Mouse (Mus musculus) hindbrain, embryonic 16.5 days (tissue): ENCODE results near the gene Lrrc73. TPM values are rescaled to one million over a fixed set of nuclear protein-coding genes. Genes with fewer than 3 reads are reported as not detected.
A peak's percentile ranks its signal among the peaks of the same experiment; 100 is the strongest.

Experiments
- ATAC-seq: fragments of 200-750 bp; cut with Nextera tagmentation; 2 replicates; pipeline ENCODE4 v1.8.0; 2017; ENCODE audit warnings: moderate TSS enrichment, moderate library complexity
- H3K27ac ChIP-seq: fragments of 300-500 bp; sonication (generic); 2 replicates; pipeline ENCODE4 v1.5.1; 2014; ENCODE audit warnings: low read depth, mild to moderate bottlenecking, control low read depth, low read length, moderate library complexity
- H3K27me3 ChIP-seq: fragments of 300-500 bp; sonication (generic); replicated peaks from 2 replicates; pipeline ENCODE4 v1.6.1; 2014; ENCODE audit warnings: low read length; ENCODE audit not compliant: control insufficient read depth, insufficient read depth
- H3K36me3 ChIP-seq: fragments of 300-500 bp; sonication (generic); 2 replicates; pipeline ENCODE4 v1.6.1; 2014; ENCODE audit warnings: mild to moderate bottlenecking, low read length, moderate library complexity, mixed read lengths; ENCODE audit not compliant: control insufficient read depth, insufficient read depth
- H3K4me1 ChIP-seq: fragments of 300-500 bp; sonication (generic); 2 replicates; pipeline ENCODE4 v1.6.1; 2014; ENCODE audit warnings: low read depth, low read length; ENCODE audit not compliant: control insufficient read depth, insufficient read depth
- H3K4me2 ChIP-seq: fragments of 300-500 bp; sonication (generic); 2 replicates; pipeline ENCODE4 v1.6.1; 2014; ENCODE audit warnings: mild to moderate bottlenecking, low read length, control low read depth, moderate library complexity
- H3K4me3 ChIP-seq: fragments of 300-500 bp; sonication (generic); 2 replicates; pipeline ENCODE4 v1.5.1; 2014; ENCODE audit warnings: mild to moderate bottlenecking, low read length, control low read depth, moderate library complexity
- H3K9ac ChIP-seq: fragments of 300-500 bp; sonication (generic); 2 replicates; pipeline ENCODE4 v1.6.1; 2014; ENCODE audit warnings: low read depth, mild to moderate bottlenecking, control low read depth, low read length, moderate library complexity
- H3K9me3 ChIP-seq: fragments of 300-500 bp; sonication (generic); 2 replicates; pipeline ENCODE4 v1.6.1; 2014; ENCODE audit warnings: mild to moderate bottlenecking, low read length, moderate library complexity; ENCODE audit not compliant: control insufficient read depth
- WGBS: fragments of 180-500 bp; shearing (Covaris S2); extraction: QIAGEN DNeasy Blood & Tissue Kit; methylation state at CpG from one replicate; pipeline ENCODE4 v1.1.7; 2014; 5-methylcytosine and 5-hydroxymethylcytosine counted together
- polyA plus RNA-seq: library from polyadenylated mRNA; unstranded; fragments of >200 nt; fragmentation: Nextera tagmentation; extraction: Ambion mirVana; gene quantifications from 2 replicates; pipeline ENCODE4 v1.2.1, GENCODE M21; 2015

The Lrrc73 gene
- polyA plus RNA-seq, 1 experiment from 2014 or later: 23.8 TPM

DNA sequence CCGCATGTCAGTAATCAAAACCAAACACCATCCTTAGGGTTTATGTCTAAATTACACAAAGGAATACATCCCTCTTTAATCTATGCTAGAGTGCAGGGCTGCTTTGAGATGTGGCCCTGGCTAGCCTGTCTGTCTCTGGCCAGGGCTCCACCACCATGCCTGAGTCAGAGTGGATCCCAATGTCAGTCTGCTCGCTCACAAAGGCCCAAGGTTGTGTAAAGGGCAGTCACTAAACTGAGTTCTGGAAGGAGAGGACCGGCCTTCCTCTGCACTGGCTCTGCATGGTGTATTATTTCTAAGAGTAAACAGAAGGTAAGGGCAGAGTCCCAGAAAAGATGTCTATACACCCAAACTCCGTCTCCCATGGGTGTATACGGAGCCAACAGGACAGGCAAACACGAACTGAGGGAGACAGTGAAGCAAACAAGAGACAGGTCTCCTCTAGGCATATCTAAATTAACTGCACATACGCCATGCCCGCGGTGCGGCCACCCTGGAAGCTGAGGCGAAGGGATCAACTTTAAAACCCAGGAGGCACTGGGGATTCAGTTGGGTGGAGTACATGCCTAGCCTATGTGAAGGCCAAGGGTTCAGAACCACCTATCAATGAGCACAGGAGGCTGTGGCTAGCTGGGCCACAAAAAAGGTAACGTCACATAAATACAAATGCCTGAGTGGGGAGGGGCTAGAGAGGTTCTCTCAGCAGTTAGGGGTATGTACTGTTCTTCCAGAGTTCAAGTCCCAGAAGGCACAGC lies 24.9 kb downstream of the Lrrc73 start:
- H3K4me1 ChIP-seq: peaks cover 13% of the 10 kb centered on the region
- H3K4me2 ChIP-seq: no peak overlapping the region
- H3K27ac ChIP-seq: no peak overlapping the region
- H3K27me3 ChIP-seq: no peaks in the 10 kb centered on the region
- H3K4me3 ChIP-seq: no peak overlapping the region
- H3K9me3 ChIP-seq: no peaks in the 10 kb centered on the region
- H3K9ac ChIP-seq: no peak overlapping the region
- 92% methylated on average over 12 of the region's 12 CpGs for WGBS
- no peak for ATAC-seq
- peaks cover 2% of the 10 kb centered on the region; the same call in 1 of the 2 replicates for H3K36me3 ChIP-seq

DNA sequence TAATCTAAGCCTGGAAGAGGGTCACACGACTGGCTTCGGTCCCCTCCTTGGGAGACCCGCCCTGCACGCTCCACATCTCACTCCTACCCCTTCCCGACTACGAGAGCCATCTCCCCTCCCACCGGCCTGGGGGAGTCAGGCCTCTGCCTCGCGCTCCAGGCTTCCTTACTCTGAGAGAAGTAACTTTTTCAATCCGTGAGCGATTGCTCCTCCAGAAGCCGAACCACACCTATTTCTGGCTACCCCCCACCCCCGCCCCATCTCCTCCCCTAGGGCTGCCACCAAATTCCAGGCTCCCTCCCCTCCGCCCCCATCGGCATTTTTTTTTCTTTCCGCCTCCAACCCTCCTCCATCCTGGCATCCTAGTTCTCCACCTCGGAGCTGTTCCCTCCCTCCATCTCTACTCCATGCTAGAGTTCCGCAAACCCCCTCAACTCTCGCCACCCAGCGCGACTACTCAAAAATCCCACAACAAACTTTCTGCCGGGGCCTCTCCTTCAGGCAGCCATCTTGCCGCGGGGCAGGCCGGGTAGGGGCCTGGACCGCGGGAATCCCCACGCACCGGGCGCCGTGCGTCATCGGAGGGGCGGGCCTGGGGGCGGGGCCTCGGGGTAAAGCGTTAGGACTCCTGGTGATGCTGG lies 29.3 kb downstream of the Lrrc73 start, which contains the start of gene Tjap1:
TSS of gene Tjap1 (minus strand) at position 544 of the 641 bp plus-strand sequence.
- H3K27ac ChIP-seq: peak within 1 kb of the TSS; percentile 56
- peak within 1 kb of the TSS; percentile 96 for H3K4me2 ChIP-seq
- H3K4me3 ChIP-seq: peak within 1 kb of the TSS; percentile 60
- peak; percentile 98 for ATAC-seq
- under 1% methylated on average over 37 of the region's 37 CpGs for WGBS
- H3K9me3 ChIP-seq: no peaks in the 10 kb centered on the region
- peaks cover 2% of the 10 kb centered on the region; the same call in 1 of the 2 replicates for H3K36me3 ChIP-seq
- H3K9ac ChIP-seq: peak within 1 kb of the TSS; percentile 67
- no peaks in the 10 kb centered on the region; the same call in 1 of the 2 replicates for H3K27me3 ChIP-seq
- H3K4me1 ChIP-seq: peaks cover 15% of the 10 kb centered on the region

DNA sequence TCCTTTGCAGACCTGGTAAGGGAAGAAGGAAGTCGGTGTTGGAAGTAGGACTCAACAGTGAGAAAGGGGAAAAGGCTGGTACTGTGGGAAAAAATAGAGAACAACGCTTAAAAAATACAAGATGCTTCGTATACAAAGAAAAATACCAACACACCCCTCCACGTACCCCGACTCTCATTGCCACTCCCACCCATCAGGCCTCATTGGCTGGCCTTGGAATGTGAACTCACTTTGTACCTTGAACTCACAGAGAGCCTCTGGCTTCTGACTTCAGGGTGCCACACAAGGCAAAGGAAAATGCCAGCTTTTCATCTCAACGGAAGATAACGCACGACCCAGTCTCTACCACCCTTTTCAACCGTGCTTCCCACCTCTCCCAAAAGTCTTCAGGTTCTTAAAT lies 29.8 kb downstream of the Lrrc73 start:
- peak overlapping the region; percentile 60 for H3K4me3 ChIP-seq
- peaks cover 15% of the 10 kb centered on the region for H3K4me1 ChIP-seq
- no peaks in the 10 kb centered on the region for H3K9me3 ChIP-seq
- ATAC-seq: no peak; the same call in 1 of the 2 replicates
- H3K27me3 ChIP-seq: no peaks in the 10 kb centered on the region; the same call in 1 of the 2 replicates
- peak overlapping the region; percentile 96 for H3K4me2 ChIP-seq
- no peak overlapping the region; the same call in 1 of the 2 replicates for H3K27ac ChIP-seq
- peaks cover 2% of the 10 kb centered on the region; the same call in 1 of the 2 replicates for H3K36me3 ChIP-seq
- H3K9ac ChIP-seq: peak overlapping the region; percentile 67
- 22% methylated on average over 9 of the region's 9 CpGs for WGBS

DNA sequence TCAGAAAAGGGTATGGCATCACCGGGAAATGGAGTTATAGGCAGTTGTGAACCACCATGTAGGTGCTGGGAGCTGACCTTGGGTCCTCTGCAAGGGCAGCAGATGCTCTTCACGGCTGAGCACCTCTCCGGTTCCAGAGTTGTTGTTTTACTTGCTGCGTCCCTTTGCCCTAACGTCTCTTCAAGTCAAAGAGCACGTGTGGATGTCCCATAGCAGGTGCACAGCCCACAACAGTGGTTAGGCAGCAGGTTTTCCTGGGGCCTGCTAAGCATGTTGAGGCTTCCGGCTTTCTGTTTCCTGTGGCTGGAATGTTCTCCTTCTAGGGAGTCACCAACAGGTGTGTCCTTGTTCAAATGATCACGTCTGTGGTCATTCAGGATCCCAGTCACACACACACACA lies 30.6 kb downstream of the Lrrc73 start:
- no peaks in the 10 kb centered on the region; the same call in 1 of the 2 replicates for H3K27me3 ChIP-seq
- peaks cover 15% of the 10 kb centered on the region for H3K4me1 ChIP-seq
- no peaks in the 10 kb centered on the region for H3K9me3 ChIP-seq
- H3K36me3 ChIP-seq: peaks cover 2% of the 10 kb centered on the region; the same call in 1 of the 2 replicates
- no peak overlapping the region for H3K27ac ChIP-seq
- no peak overlapping the region for H3K4me3 ChIP-seq
- ATAC-seq: no peak
- H3K9ac ChIP-seq: no peak overlapping the region
- no peak overlapping the region for H3K4me2 ChIP-seq
- WGBS: 86% methylated on average over 8 of the region's 8 CpGs

- peaks cover 15% of the 10 kb centered on the region for H3K4me1 ChIP-seq
- no peaks in the 10 kb centered on the region for H3K36me3 ChIP-seq
- no peaks in the 10 kb centered on the region for H3K9me3 ChIP-seq
- H3K9ac ChIP-seq: no peak overlapping the region
- H3K27me3 ChIP-seq: no peaks in the 10 kb centered on the region; the same call in 1 of the 2 replicates
- H3K4me2 ChIP-seq: no peak overlapping the region
- no peak overlapping the region for H3K27ac ChIP-seq
- ATAC-seq: no peak
- no peak overlapping the region for H3K4me3 ChIP-seq
- WGBS: 38% methylated on average over 7 of the region's 7 CpGs
These were observed 31.3 kb downstream of the Lrrc73 start for GRCm38 (mm10) chr17:46284653-46285052.

- Histone ChIP-seq H3K4me2 (no peak overlapping the region), H3K9ac (no peak overlapping the region)
These were observed 32.1 kb downstream of the Lrrc73 start for GRCm38 (mm10) chr17:46285407-46285806.

GRCm38 (mm10) chr17:46287678-46288095 lies 34.4 kb downstream of the Lrrc73 start:
- Histone ChIP-seq H3K27ac (no peak overlapping the region), H3K27me3 (no peaks in the 10 kb centered on the region; the same call in 1 of the 2 replicates), H3K9ac (peak overlapping the region; percentile 9; the same call in 1 of the 2 replicates), H3K4me1 (peaks cover 3% of the 10 kb centered on the region), H3K9me3 (no peaks in the 10 kb centered on the region), H3K4me3 (no peak overlapping the region), H3K36me3 (no peaks in the 10 kb centered on the region), H3K4me2 (no peak overlapping the region)
- ATAC-seq: no peak; the same call in 1 of the 2 replicates
- 59% methylated on average over 11 of the region's 11 CpGs for WGBS

More at GRCm38 (mm10) chr17:46285407-46285806, 32.1 kb downstream of the Lrrc73 start:
- ATAC-seq: no peak
- H3K36me3 ChIP-seq: no peaks in the 10 kb centered on the region
- no peaks in the 10 kb centered on the region; the same call in 1 of the 2 replicates for H3K27me3 ChIP-seq
- H3K27ac ChIP-seq: no peak overlapping the region
- H3K4me3 ChIP-seq: no peak overlapping the region
- no peaks in the 10 kb centered on the region for H3K9me3 ChIP-seq
- peaks cover 15% of the 10 kb centered on the region for H3K4me1 ChIP-seq
- 74% methylated on average over 6 of the region's 6 CpGs for WGBS

DNA sequence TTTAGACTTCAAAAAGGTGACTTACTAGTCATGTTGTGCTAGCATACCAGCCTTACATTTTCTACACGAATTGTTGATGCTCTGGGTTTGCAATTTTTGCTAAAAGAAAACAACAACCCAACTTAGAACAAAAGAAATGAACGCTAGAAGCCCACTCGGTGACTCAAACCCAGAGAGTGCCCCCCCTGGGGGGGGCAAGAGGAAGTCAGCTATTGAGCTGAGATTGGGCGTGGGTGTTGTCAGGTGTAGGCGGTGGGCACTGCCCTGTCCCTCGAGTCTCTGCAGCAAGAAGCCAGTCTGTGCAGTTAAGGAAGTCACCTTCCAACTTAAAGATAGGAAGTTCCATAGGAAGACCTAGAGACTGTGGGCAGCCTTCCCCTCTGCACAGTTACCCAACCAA lies 43.3 kb downstream of the Lrrc73 start:
- Histone ChIP-seq H3K4me2 (peak overlapping the region; percentile 92), H3K9ac (peak overlapping the region; percentile 93), H3K36me3 (peaks cover 1% of the 10 kb centered on the region; the same call in 1 of the 2 replicates), H3K27ac (no peak overlapping the region), H3K9me3 (no peaks in the 10 kb centered on the region), H3K4me3 (peak overlapping the region; percentile 87), H3K4me1 (peaks cover 7% of the 10 kb centered on the region), H3K27me3 (peaks cover 16% of the 10 kb centered on the region)
- 47% methylated on average over 6 of the region's 6 CpGs for WGBS
- ATAC-seq: no peak

DNA sequence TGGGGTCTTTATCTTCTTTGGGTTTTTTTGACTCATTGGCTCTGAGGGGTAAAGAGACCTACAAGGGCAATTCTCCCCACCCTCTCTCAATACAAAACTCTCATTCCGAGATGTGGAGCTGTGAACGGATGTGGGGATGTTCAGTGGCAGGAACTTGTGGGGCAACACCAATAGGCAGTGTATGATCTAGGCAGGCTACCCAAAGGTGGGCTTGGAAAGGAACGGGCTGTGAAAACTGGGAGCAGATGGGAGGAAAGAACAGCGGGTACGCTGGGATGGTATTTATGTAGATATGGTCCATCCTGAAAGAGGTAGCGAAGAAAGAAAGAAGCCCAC lies 43.7 kb downstream of the Lrrc73 start:
- H3K27me3 ChIP-seq: peaks cover 16% of the 10 kb centered on the region
- H3K4me2 ChIP-seq: peak overlapping the region; percentile 92
- peaks cover 2% of the 10 kb centered on the region; the same call in 1 of the 2 replicates for H3K36me3 ChIP-seq
- H3K9me3 ChIP-seq: no peaks in the 10 kb centered on the region
- 7% methylated on average over 6 of the region's 6 CpGs for WGBS
- peak overlapping the region; percentile 88 for H3K27ac ChIP-seq
- peak overlapping the region; percentile 93 for H3K9ac ChIP-seq
- ATAC-seq: no peak
- H3K4me1 ChIP-seq: peaks cover 7% of the 10 kb centered on the region
- peak overlapping the region; percentile 87 for H3K4me3 ChIP-seq
